Mouse (Mus musculus): ENCODE data around the gene Gal3st1. TPM values are rescaled to one million over a fixed set of nuclear protein-coding genes. Genes with fewer than 3 reads are reported as not detected.
A peak's percentile ranks its signal among the peaks of the same experiment; 100 is the strongest.

Gal3st1 gene
- polyA plus RNA-seq, 1 experiment from 2014 or later, result 4.6 TPM

GRCm38 (mm10) chr11:4027066-4027465 is 43.6 kb downstream of the Gal3st1 start:
- 71% methylated on average over 8 of the region's 8 CpGs for WGBS
- H3K4me1 ChIP-seq (ENCODE audit: insufficient read depth), result no peaks in the 10 kb centered on the region
- no peak overlapping the region for H3K9ac ChIP-seq
- no peak overlapping the region for H3K4me3 ChIP-seq (ENCODE audit: low read depth, low read length)
- H3K4me2 ChIP-seq, result no peak overlapping the region
- no peak for DNase-seq
- H3K9me3 ChIP-seq (ENCODE audit: low read depth, low read length), result no peaks in the 10 kb centered on the region
- no peaks in the 10 kb centered on the region for H3K36me3 ChIP-seq (ENCODE audit: insufficient read depth)
- no peak for TF ChIP-seq CTCF (IDR thresholded peaks at IDR 0.05; ENCODE audit: low read depth)
- H3K27me3 ChIP-seq (ENCODE audit: insufficient read depth, low read length), result peaks cover 7% of the 10 kb centered on the region; the same call in 1 of the 2 replicates
- no peak overlapping the region for H3K27ac ChIP-seq (ENCODE audit: low read depth)
- no peak for ATAC-seq (ENCODE audit: insufficient read depth)

DNA sequence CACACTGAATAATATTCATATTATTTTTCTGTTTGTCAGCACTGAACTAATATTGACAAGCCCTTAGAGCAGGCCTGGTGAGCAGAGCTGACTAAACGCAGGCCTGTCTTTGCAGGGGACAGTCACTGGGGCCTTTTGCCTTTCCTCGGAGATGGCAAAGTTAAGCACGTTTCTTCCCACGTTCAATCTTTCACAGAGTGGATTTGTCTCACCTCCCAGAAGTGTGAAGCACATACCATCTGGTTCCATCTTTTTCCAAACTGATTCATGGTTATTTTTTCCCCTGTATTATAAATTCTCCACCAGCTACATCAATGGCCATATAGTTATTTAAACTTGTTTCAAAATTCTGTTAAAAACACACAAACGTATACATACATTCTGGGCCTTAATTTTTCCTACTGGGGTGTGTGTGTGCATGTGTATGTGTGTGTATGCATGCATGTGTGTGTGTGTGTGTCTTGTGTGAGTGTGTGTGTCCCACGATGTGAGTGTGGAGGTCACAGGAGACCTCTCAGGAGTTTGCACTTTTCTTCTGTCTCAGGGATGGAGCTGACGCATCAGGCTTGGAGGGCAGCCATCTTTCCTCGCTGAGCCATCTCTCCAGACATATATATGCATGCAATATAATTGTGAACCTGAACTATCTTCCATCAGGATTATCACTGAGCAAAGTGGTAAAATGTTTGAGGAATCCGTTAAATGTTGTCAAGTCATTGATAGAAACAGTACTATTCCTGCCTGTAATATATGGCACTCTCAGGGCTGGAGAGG is 44.3 kb downstream of the Gal3st1 start:
- H3K9ac ChIP-seq, result no peak overlapping the region
- H3K4me1 ChIP-seq (ENCODE audit: insufficient read depth), result no peaks in the 10 kb centered on the region
- no peaks in the 10 kb centered on the region for H3K36me3 ChIP-seq (ENCODE audit: insufficient read depth)
- TF ChIP-seq CTCF (IDR thresholded peaks at IDR 0.05; ENCODE audit: low read depth), result no peak
- H3K9me3 ChIP-seq (ENCODE audit: low read depth, low read length), result no peaks in the 10 kb centered on the region
- H3K4me2 ChIP-seq, result no peak overlapping the region
- H3K4me3 ChIP-seq (ENCODE audit: low read depth, low read length), result no peak overlapping the region
- no peak overlapping the region for H3K27ac ChIP-seq (ENCODE audit: low read depth)
- WGBS, result 60% methylated on average over 9 of the region's 9 CpGs
- no peak for ATAC-seq (ENCODE audit: insufficient read depth)
- DNase-seq, result no peak
- peaks cover 8% of the 10 kb centered on the region; the same call in 1 of the 2 replicates for H3K27me3 ChIP-seq (ENCODE audit: insufficient read depth, low read length)

GRCm38 (mm10) chr11:4029343-4029742 is 45.9 kb downstream of the Gal3st1 start:
- Histone ChIP-seq H3K9me3 (ENCODE audit: low read depth, low read length) (no peaks in the 10 kb centered on the region), H3K4me3 (ENCODE audit: low read depth, low read length) (no peak overlapping the region), H3K4me1 (ENCODE audit: insufficient read depth) (no peaks in the 10 kb centered on the region), H3K36me3 (ENCODE audit: insufficient read depth) (no peaks in the 10 kb centered on the region), H3K4me2 (no peak overlapping the region), H3K27ac (ENCODE audit: low read depth) (no peak overlapping the region), H3K9ac (no peak overlapping the region), H3K27me3 (ENCODE audit: insufficient read depth, low read length) (peaks cover 8% of the 10 kb centered on the region; the same call in 1 of the 2 replicates)
- 63% methylated on average over 4 of the region's 4 CpGs for WGBS
- DNase-seq (no peak), ATAC-seq (ENCODE audit: insufficient read depth) (no peak)
- 0 out of 2 replicates have a peak, but pooled peaks have one; percentile 9 for TF ChIP-seq CTCF (IDR thresholded peaks at IDR 0.05; ENCODE audit: low read depth)

- Histone ChIP-seq H3K4me2 (peak within 1 kb of the TSS; percentile 33), H3K27ac (ENCODE audit: low read depth) (peak within 1 kb of the TSS; percentile 19; the same call in 1 of the 2 replicates), H3K9ac (no peak within 1 kb of the TSS; the same call in 1 of the 2 replicates), H3K9me3 (ENCODE audit: low read depth, low read length) (no peaks in the 10 kb centered on the region), H3K4me3 (ENCODE audit: low read depth, low read length) (no peak within 1 kb of the TSS), H3K4me1 (ENCODE audit: insufficient read depth) (0 out of 2 replicates have a peak, but pooled peaks cover 3% of the 10 kb centered on the region), H3K27me3 (ENCODE audit: insufficient read depth, low read length) (peaks cover 8% of the 10 kb centered on the region; the same call in 1 of the 2 replicates), H3K36me3 (ENCODE audit: insufficient read depth) (no peaks in the 10 kb centered on the region)
- TF ChIP-seq CTCF (IDR thresholded peaks at IDR 0.05; ENCODE audit: low read depth), result no peak
- peak; percentile 12 for DNase-seq
- ATAC-seq (ENCODE audit: insufficient read depth), result peak; percentile 54; the same call in 1 of the 2 replicates
- 19% methylated on average over 15 of the region's 16 CpGs for WGBS
These were observed 47.9 kb downstream of the Gal3st1 start, which contains the start of gene Sec14l4 for GRCm38 (mm10) chr11:4031126-4031941. Sec14l4 (plus strand) TSS chr11:4031462.

DNA sequence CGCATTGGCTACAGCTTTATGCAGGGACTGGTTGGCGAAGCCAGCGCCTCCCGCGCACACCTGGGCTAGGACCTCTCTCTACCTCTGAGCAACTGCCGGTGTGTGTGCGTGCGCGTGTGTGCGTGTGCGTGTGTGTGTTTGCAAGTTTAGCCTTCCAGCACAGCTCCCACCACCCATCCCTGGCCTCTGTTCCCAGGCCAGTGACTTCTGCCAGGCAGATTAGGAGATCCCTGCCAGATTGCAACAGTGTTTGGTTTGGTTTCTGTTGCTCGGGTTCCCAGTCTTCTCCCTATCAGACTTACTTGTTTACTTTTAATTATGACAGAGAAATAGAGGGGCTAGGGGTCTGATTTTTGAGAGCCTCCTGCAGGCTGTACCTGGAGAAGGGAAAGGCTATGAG is 48.5 kb downstream of the Gal3st1 start:
- no peaks in the 10 kb centered on the region for H3K9me3 ChIP-seq (ENCODE audit: low read depth, low read length)
- H3K4me1 ChIP-seq (ENCODE audit: insufficient read depth), result 0 out of 2 replicates have a peak, but pooled peaks cover 3% of the 10 kb centered on the region
- DNase-seq (no peak), ATAC-seq (ENCODE audit: insufficient read depth) (0 out of 2 replicates have a peak, but pooled peaks have one; percentile 49)
- no peak overlapping the region for H3K4me3 ChIP-seq (ENCODE audit: low read depth, low read length)
- no peak overlapping the region for H3K27ac ChIP-seq (ENCODE audit: low read depth)
- H3K4me2 ChIP-seq, result peak overlapping the region; percentile 33
- peaks cover 8% of the 10 kb centered on the region; the same call in 1 of the 2 replicates for H3K27me3 ChIP-seq (ENCODE audit: insufficient read depth, low read length)
- TF ChIP-seq CTCF (IDR thresholded peaks at IDR 0.05; ENCODE audit: low read depth), result no peak
- no peak overlapping the region; the same call in 1 of the 2 replicates for H3K9ac ChIP-seq
- WGBS, result 24% methylated on average over 12 of the region's 12 CpGs
- H3K36me3 ChIP-seq (ENCODE audit: insufficient read depth), result no peaks in the 10 kb centered on the region

- no peak for DNase-seq
- H3K36me3 ChIP-seq (ENCODE audit: insufficient read depth), result no peaks in the 10 kb centered on the region
- H3K4me1 ChIP-seq (ENCODE audit: insufficient read depth), result 0 out of 2 replicates have a peak, but pooled peaks cover 3% of the 10 kb centered on the region
- peaks cover 8% of the 10 kb centered on the region; the same call in 1 of the 2 replicates for H3K27me3 ChIP-seq (ENCODE audit: insufficient read depth, low read length)
- ATAC-seq (ENCODE audit: insufficient read depth), result no peak
- H3K9me3 ChIP-seq (ENCODE audit: low read depth, low read length), result no peaks in the 10 kb centered on the region
- no peak overlapping the region for H3K27ac ChIP-seq (ENCODE audit: low read depth)
- TF ChIP-seq CTCF (IDR thresholded peaks at IDR 0.05; ENCODE audit: low read depth), result no peak
- H3K9ac ChIP-seq, result no peak overlapping the region
- H3K4me3 ChIP-seq (ENCODE audit: low read depth, low read length), result no peak overlapping the region
- no peak overlapping the region for H3K4me2 ChIP-seq
- WGBS, result 60% methylated on average over 7 of the region's 7 CpGs
These were observed 50.0 kb downstream of the Gal3st1 start for GRCm38 (mm10) chr11:4033471-4033870.
